Mouse (Mus musculus): ENCODE measurements around the gene Timm8a2. TPM values are rescaled to one million over a fixed set of nuclear protein-coding genes. Genes with fewer than 3 reads are reported as not detected.

The Timm8a2 gene
- polyA plus RNA-seq, 1 experiment from 2014 or later: not detected

DNA sequence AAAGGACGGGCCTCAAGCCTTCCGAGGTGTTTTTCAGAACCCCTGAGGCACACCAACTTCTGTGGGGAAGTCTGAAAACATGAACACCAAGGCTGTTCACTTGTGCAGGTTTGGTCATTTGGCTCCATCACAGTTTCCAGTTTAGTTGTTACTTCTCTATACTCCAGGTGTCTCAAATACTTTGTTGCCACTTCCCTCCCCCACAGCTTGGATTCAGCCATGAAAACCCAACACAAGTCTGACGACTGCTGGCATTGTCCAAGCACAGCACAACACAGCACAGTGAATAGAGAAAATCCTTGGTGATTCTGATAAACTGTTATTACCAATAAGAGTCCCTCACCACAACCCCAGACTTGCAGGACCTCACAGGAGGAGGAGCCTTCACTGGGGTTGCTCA, 42.5 kb downstream of the Timm8a2 start:
- ATAC-seq (replicated peaks; ENCODE audit: insufficient number of reproducible peaks, low FRiP score, low TSS enrichment, low read depth) (no peak), DNase-seq (ENCODE audit: low spot score) (no peak)
- no peak overlapping the region for H3K4me3 ChIP-seq (ENCODE audit: low read depth, low read length)
- H3K9ac ChIP-seq (replicated peaks; ENCODE audit: low read length): no peak overlapping the region
- no peaks in the 10 kb centered on the region for H3K4me1 ChIP-seq (ENCODE audit: control insufficient read depth, insufficient read depth, low read length)
- no peak overlapping the region for H3K4me2 ChIP-seq (ENCODE audit: low read depth, low read length)
- no peaks in the 10 kb centered on the region for H3K36me3 ChIP-seq (replicated peaks; ENCODE audit: control insufficient read depth, insufficient read depth, low read depth, low read length)
- H3K27ac ChIP-seq (replicated peaks; ENCODE audit: low read depth, low read length): no peak overlapping the region
- no peaks in the 10 kb centered on the region for H3K27me3 ChIP-seq (ENCODE audit: control insufficient read depth, insufficient read depth, low read length)
- WGBS: 85% methylated on average over 3 of the region's 3 CpGs
- no peaks in the 10 kb centered on the region for H3K9me3 ChIP-seq (replicated peaks; ENCODE audit: control insufficient read depth, low read length)

- no peak overlapping the region for H3K4me2 ChIP-seq (ENCODE audit: low read depth, low read length)
- H3K27ac ChIP-seq (replicated peaks; ENCODE audit: low read depth, low read length): no peak overlapping the region
- no peak overlapping the region for H3K4me3 ChIP-seq (ENCODE audit: low read depth, low read length)
- no peak overlapping the region for H3K9ac ChIP-seq (replicated peaks; ENCODE audit: low read length)
- no peaks in the 10 kb centered on the region for H3K36me3 ChIP-seq (replicated peaks; ENCODE audit: control insufficient read depth, insufficient read depth, low read depth, low read length)
- ATAC-seq (replicated peaks; ENCODE audit: insufficient number of reproducible peaks, low FRiP score, low TSS enrichment, low read depth): no peak
- WGBS: 42% methylated on average over 6 of the region's 6 CpGs
- H3K9me3 ChIP-seq (replicated peaks; ENCODE audit: control insufficient read depth, low read length): no peaks in the 10 kb centered on the region
- H3K27me3 ChIP-seq (ENCODE audit: control insufficient read depth, insufficient read depth, low read length): no peaks in the 10 kb centered on the region
- H3K4me1 ChIP-seq (ENCODE audit: control insufficient read depth, insufficient read depth, low read length): no peaks in the 10 kb centered on the region
- peak; percentile 55 for DNase-seq (ENCODE audit: low spot score)
Measured at GRCm38 (mm10) chr14:122079428-122079827, 45.0 kb downstream of the Timm8a2 start.

GRCm38 (mm10) chr14:122079921-122080320, 45.4 kb downstream of the Timm8a2 start:
- 85% methylated on average over 5 of the region's 5 CpGs for WGBS
- H3K4me1 ChIP-seq (ENCODE audit: control insufficient read depth, insufficient read depth, low read length): no peaks in the 10 kb centered on the region
- no peaks in the 10 kb centered on the region for H3K9me3 ChIP-seq (replicated peaks; ENCODE audit: control insufficient read depth, low read length)
- no peak overlapping the region for H3K4me3 ChIP-seq (ENCODE audit: low read depth, low read length)
- no peak overlapping the region for H3K4me2 ChIP-seq (ENCODE audit: low read depth, low read length)
- H3K36me3 ChIP-seq (replicated peaks; ENCODE audit: control insufficient read depth, insufficient read depth, low read depth, low read length): no peaks in the 10 kb centered on the region
- no peak overlapping the region for H3K27ac ChIP-seq (replicated peaks; ENCODE audit: low read depth, low read length)
- ATAC-seq (replicated peaks; ENCODE audit: insufficient number of reproducible peaks, low FRiP score, low TSS enrichment, low read depth) (no peak), DNase-seq (ENCODE audit: low spot score) (no peak)
- H3K9ac ChIP-seq (replicated peaks; ENCODE audit: low read length): no peak overlapping the region
- no peaks in the 10 kb centered on the region for H3K27me3 ChIP-seq (ENCODE audit: control insufficient read depth, insufficient read depth, low read length)

DNA sequence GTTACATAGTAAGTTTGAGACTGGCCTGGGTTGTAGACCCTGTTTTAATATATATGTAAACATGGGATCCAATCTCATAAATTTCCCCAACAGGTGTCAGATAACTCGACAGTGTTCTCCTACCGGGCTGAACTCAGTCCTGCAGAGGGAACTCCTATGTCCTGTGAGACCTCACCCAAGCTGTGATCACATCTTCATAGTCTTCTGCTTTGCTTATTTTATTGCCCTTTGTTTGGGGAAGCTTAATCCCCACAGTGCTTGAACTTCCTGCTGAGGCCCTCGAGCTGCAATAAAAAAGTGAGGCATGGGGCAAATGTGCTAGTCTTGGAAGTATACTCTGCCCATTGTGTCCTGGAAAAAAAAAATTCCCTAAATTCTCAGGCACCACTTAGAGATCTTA, 46.8 kb downstream of the Timm8a2 start:
- 67% methylated on average over 3 of the region's 3 CpGs for WGBS
- H3K27me3 ChIP-seq (ENCODE audit: control insufficient read depth, insufficient read depth, low read length): no peaks in the 10 kb centered on the region
- no peaks in the 10 kb centered on the region for H3K9me3 ChIP-seq (replicated peaks; ENCODE audit: control insufficient read depth, low read length)
- H3K27ac ChIP-seq (replicated peaks; ENCODE audit: low read depth, low read length): no peak overlapping the region
- DNase-seq (ENCODE audit: low spot score) (no peak), ATAC-seq (replicated peaks; ENCODE audit: insufficient number of reproducible peaks, low FRiP score, low TSS enrichment, low read depth) (no peak)
- no peak overlapping the region for H3K9ac ChIP-seq (replicated peaks; ENCODE audit: low read length)
- H3K4me3 ChIP-seq (ENCODE audit: low read depth, low read length): no peak overlapping the region
- H3K4me2 ChIP-seq (ENCODE audit: low read depth, low read length): no peak overlapping the region
- H3K4me1 ChIP-seq (ENCODE audit: control insufficient read depth, insufficient read depth, low read length): no peaks in the 10 kb centered on the region
- H3K36me3 ChIP-seq (replicated peaks; ENCODE audit: control insufficient read depth, insufficient read depth, low read depth, low read length): no peaks in the 10 kb centered on the region

DNA sequence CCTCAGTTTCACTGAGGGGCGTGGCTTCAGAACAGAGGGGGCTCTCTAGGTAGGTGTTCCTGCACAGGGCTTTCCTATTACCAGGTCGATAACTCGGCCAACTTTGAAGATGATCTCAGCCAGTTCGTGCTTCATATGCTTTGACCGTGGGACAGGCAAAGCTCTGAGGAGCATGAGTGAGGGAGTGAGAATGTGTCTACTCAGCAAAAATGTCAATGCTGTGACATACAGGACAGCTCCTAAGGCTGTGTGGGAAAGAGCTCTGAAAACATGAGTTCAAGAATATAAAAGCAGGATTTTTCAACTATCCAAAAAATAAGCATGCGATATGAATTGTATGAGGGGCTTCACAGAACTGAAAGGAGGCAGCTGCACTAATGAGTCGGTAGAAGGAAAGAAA, 49.0 kb downstream of the Timm8a2 start:
- 81% methylated on average over 7 of the region's 7 CpGs for WGBS
- Histone ChIP-seq H3K36me3 (replicated peaks; ENCODE audit: control insufficient read depth, insufficient read depth, low read depth, low read length) (no peaks in the 10 kb centered on the region), H3K4me1 (ENCODE audit: control insufficient read depth, insufficient read depth, low read length) (no peaks in the 10 kb centered on the region), H3K4me3 (ENCODE audit: low read depth, low read length) (no peak overlapping the region), H3K27ac (replicated peaks; ENCODE audit: low read depth, low read length) (no peak overlapping the region), H3K9me3 (replicated peaks; ENCODE audit: control insufficient read depth, low read length) (no peaks in the 10 kb centered on the region), H3K27me3 (ENCODE audit: control insufficient read depth, insufficient read depth, low read length) (no peaks in the 10 kb centered on the region), H3K9ac (replicated peaks; ENCODE audit: low read length) (no peak overlapping the region), H3K4me2 (ENCODE audit: low read depth, low read length) (no peak overlapping the region)
- DNase-seq (ENCODE audit: low spot score) (no peak), ATAC-seq (replicated peaks; ENCODE audit: insufficient number of reproducible peaks, low FRiP score, low TSS enrichment, low read depth) (no peak)

DNA sequence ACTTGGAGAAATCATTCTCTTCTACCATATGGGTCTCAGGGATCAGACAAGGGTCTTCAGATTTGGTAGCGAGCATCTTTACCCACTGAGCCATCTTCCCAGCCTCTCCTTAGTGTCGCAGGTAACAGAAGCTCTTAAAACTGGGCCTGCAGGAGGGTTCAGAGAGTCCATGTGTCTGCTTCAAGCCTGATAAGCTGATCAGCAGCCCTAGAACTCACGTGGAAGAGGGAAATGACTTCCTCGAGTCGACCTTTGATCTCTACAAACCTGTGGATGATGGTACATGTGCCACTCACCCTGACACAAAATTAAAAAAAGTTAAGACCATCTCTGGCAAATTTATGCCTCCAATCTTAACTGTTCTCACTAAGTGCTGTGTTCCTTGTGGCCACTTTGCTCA, 53.5 kb downstream of the Timm8a2 start:
- Histone ChIP-seq H3K27me3 (ENCODE audit: control insufficient read depth, insufficient read depth, low read length) (no peaks in the 10 kb centered on the region), H3K9me3 (replicated peaks; ENCODE audit: control insufficient read depth, low read length) (no peaks in the 10 kb centered on the region), H3K27ac (replicated peaks; ENCODE audit: low read depth, low read length) (no peak overlapping the region), H3K4me3 (ENCODE audit: low read depth, low read length) (no peak overlapping the region), H3K4me1 (ENCODE audit: control insufficient read depth, insufficient read depth, low read length) (no peaks in the 10 kb centered on the region), H3K9ac (replicated peaks; ENCODE audit: low read length) (no peak overlapping the region), H3K4me2 (ENCODE audit: low read depth, low read length) (no peak overlapping the region), H3K36me3 (replicated peaks; ENCODE audit: control insufficient read depth, insufficient read depth, low read depth, low read length) (no peaks in the 10 kb centered on the region)
- WGBS: 83% methylated on average over 5 of the region's 5 CpGs
- ATAC-seq (replicated peaks; ENCODE audit: insufficient number of reproducible peaks, low FRiP score, low TSS enrichment, low read depth) (no peak), DNase-seq (ENCODE audit: low spot score) (no peak)

Other genes with a start within 250 kb of the Timm8a2 start
- 4.9 TPM in 2 replicates for gene Dock9, start 236.8 kb upstream of the Timm8a2 start, polyA plus RNA-seq (2014; fragmentation: Nextera tagmentation; extraction: Ambion mirVana)
- gene Ubac2, start 156.1 kb upstream of the Timm8a2 start, polyA plus RNA-seq (2014; fragmentation: Nextera tagmentation; extraction: Ambion mirVana): 69.4 and 71.9 TPM in 2 replicates
- gene Gpr18, start 118.9 kb upstream of the Timm8a2 start, polyA plus RNA-seq (2014; fragmentation: Nextera tagmentation; extraction: Ambion mirVana): 0.32 TPM in 1 of 2 replicates, not detected in the other
- gene Gpr183, start 69.5 kb upstream of the Timm8a2 start, polyA plus RNA-seq (2014; fragmentation: Nextera tagmentation; extraction: Ambion mirVana): 3.7 and 4.3 TPM in 2 replicates
- gene Tm9sf2, start 72.4 kb downstream of the Timm8a2 start, polyA plus RNA-seq (2014; fragmentation: Nextera tagmentation; extraction: Ambion mirVana): 146 and 159 TPM in 2 replicates
- gene Clybl, start 147.0 kb downstream of the Timm8a2 start, polyA plus RNA-seq (2014; fragmentation: Nextera tagmentation; extraction: Ambion mirVana): 29.1 and 31.2 TPM in 2 replicates

Data from embryonic facial prominence, embryonic 11.5 days (tissue).